8 mouse cellular contexts compared by ENCODE assay signal in the genomic region with DNA sequence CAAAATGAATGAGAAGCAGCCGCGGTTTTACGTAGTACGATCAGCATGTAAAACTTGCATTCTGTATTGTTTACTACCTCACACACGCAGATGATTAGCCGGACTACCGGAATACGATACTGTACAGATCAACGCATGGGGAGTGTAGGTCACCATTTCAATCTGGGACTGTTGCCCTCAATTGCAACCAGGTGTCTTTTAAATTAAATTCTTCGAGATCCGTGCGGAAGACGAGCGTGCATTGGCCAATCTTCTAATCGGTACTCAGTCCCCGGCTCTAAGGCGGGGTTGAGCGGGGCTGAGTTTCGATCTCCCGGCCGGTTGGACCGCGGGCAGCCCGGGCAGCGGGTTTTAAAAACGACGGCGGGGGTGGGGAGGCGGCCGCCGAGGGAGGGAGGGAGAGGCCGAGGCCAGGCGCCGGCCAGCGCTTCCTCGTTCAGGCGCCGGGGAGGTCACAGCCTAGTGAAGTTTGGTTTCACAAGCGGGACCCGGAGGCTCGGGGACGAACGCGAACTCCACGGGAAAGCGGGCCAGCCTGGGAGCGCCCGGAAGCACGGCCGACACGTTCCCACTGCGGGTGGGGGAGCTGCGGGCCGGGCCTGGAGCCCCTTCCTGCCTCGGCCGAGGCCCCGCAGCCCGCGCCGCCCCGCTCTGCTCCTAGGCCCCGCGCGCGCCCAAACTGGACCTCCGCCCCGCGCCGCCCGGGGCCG. TPM values are rescaled to one million over a fixed set of nuclear protein-coding genes. Genes with fewer than 3 reads are reported as not detected.
DNase-seq lines count a peak whose midpoint lies in the region; ATAC-seq lines count a peak whose summit lies in the region.

No protein-coding gene starts in this region.

- peak; percentile 25 for ATAC-seq in forebrain, embryonic 16.5 days

- H3K36me3 ChIP-seq in forebrain, embryonic 16.5 days (ENCODE audit: control insufficient read depth, insufficient read depth), result no peaks in the 10 kb centered on the region

- under 1% methylated on average over 38 of the region's 71 CpGs for WGBS in forebrain, embryonic 16.5 days

- no peaks in the 10 kb centered on the region for H3K27me3 ChIP-seq in forebrain, embryonic 16.5 days (replicated peaks; ENCODE audit: control insufficient read depth, insufficient read depth, low read length)

- peak overlapping the region; percentile 54 for H3K4me2 ChIP-seq in forebrain, embryonic 16.5 days (ENCODE audit: low read length)

- peak overlapping the region; percentile 88 for H3K27ac ChIP-seq in forebrain, embryonic 16.5 days (ENCODE audit: low read length)

- DNase-seq in MN1 (ENCODE audit: low spot score), result peak; percentile 67
- DNase-seq in cerebellum, adult 18-20 months, result peak; percentile 68 to 73
- DNase-seq in heart, postnatal 4 days, result peak; percentile 69
- DNase-seq in layer of hippocampus, postnatal 10 days (ENCODE audit: low spot score in 2 of 2), result peak; percentile 54 to 59
- peak; percentile 73 for DNase-seq in lung, postnatal 36 days
- DNase-seq in retina, postnatal 1 day, result peak; percentile 62
- DNase-seq in thymus, postnatal 36 days, result peak; percentile 65 to 76

- H3K4me1 ChIP-seq in forebrain, embryonic 16.5 days (replicated peaks; ENCODE audit: control insufficient read depth, insufficient read depth, low read length), result peaks cover 20% of the 10 kb centered on the region

- peak overlapping the region; percentile 74 for H3K9ac ChIP-seq in forebrain, embryonic 16.5 days (replicated peaks; ENCODE audit: low read depth, low read length)

- peak overlapping the region; percentile 87 for H3K4me3 ChIP-seq in forebrain, embryonic 16.5 days (replicated peaks; ENCODE audit: low read length)

- no peaks in the 10 kb centered on the region for H3K9me3 ChIP-seq in forebrain, embryonic 16.5 days (ENCODE audit: control insufficient read depth, low read length)

RNA-seq across cellular contexts. Expression of a gene that starts 0.7 kb away (rescaled TPM):
- polyA plus RNA-seq in forebrain, embryonic 16.5 days (2015; fragmentation: Nextera tagmentation; extraction: Ambion mirVana), result 53.2 and 57.7 TPM in 2 replicates
- total RNA-seq in heart, postnatal 4 days (2021), result 10 to 100 TPM; 69.4 to 71.1 TPM
- 10 to 100 TPM; 49.9 to 50.3 TPM for total RNA-seq in layer of hippocampus, postnatal 10 days (2021)

Comparison
In these comparisons a context has a peak if more than half of its experiments do, and no peak if none do; other contexts are left out.
1. Peak in every context shown above with its lines: DNase-seq, ATAC-seq, H3K4me3 ChIP-seq and H3K27ac ChIP-seq.